Mouse (Mus musculus) retina, embryonic 14.5 days (tissue): ENCODE data around the gene Olfr749.
"Not testable (repeated sequence)": the region's sequence is repeated elsewhere in the genome, so short reads cannot be mapped to it uniquely, and the experiment has no call there.

Experiments
- DNase-seq: peaks from one replicate; pipeline ENCODE4 v3.0.0-alpha.2; 2015; ENCODE audit warnings: low spot score

The Olfr749 gene

DNA sequence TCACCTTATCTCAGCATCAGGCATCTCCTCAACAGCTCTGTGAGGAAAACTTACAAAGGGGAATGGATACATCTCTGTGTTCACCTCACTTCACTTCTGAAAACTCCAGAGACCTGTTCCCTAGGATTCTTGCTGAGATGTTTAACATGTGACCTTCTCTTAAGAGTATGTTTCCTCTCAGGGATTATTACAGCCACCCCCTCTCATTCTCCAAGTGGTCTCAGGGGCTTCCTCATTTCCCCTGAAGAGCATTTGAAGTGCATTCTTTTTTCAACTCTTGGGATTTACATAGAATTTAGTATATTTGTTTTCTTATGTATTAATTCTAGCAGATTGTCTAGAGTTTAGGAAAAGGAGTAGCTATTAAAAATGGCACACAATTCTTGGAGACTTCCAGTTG lies at the start of gene Olfr749:
Olfr749 (minus strand) TSS at position 101 of the 400 bp plus-strand sequence.
- DNase-seq: no peak

DNA sequence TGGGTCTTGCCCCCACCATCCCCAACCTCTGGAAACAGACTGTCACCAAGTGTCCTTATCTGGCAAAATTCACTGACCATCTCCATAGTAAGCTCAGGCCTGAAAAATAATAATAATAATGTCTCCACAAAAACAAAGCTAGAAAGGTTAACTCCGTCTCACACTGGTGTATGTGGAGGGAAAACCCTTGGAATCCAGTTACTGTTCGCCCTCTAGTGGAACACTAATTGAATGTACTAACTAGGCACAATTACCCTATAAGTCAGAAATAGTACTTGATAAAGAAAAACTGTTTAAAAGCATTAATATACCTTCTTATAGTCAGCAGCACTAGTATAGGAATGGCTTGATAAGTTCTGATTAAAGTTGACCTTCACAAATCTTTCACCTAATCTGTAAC lies 43.3 kb upstream of the Olfr749 start:
- DNase-seq: peak; percentile 60

DNA sequence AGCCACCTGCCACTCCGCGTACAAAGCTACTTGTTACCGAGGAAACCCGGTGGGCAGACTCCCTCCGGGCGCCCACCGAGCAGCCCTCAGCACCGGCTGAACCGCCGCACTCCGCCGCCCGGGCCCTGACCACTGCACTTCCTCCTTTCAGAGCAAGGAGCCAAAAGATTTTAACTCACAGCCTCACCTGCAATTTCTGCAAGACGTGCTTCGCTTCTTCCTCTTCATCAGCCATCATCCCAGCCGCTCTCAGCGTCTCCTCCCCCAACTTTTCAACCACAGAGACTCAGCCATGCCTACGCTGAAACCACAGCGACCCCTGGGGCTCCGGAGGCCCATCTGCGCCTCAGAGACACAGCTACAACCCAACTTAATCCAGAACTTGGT lies 40.4 kb upstream of the Olfr749 start, which contains the start of gene Ttc5:
Ttc5 (minus strand) TSS at position 269 of the 387 bp plus-strand sequence.
- DNase-seq: peak; percentile 94

DNA sequence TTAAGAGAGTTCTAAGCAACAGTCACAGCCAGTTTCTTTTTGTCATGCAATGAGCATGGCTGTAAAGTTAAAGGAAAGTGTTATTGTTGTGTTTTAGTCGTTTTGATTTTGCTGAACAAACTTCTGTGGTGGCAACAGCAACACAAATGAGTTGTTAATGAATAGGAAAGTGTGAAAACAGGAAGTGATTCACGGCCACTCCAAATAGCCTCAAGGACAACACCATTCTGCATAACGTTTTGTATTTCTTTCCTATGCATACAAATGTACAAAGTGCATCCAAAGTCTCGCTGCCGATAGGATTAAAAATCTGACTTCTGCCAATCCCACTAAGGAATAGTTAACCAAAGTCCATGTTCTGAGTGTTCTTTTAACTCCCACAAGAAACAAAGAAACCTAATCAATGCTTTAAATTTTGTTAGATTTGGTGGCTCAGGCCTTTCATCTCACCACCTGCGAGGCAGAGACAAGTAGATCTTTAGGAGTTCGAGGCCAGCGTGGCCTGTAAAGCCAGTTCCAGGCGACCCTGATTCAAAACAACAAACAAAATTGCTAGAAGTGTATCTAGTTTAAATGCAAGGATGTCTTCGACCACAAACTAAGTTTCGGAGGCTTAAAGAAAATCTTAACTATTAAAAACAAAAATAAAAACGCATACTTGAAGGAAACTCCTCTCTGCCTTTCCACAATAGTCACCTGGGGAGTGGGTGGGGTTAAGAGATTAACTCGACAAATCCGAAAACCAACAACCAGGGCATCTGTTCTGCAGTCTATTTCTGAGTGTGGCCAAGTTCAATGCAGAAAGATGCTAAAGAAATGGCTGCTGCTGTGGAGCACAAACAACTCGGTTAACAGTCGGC lies 39.7 kb upstream of the Olfr749 start:
- DNase-seq: peak; percentile 45

DNA sequence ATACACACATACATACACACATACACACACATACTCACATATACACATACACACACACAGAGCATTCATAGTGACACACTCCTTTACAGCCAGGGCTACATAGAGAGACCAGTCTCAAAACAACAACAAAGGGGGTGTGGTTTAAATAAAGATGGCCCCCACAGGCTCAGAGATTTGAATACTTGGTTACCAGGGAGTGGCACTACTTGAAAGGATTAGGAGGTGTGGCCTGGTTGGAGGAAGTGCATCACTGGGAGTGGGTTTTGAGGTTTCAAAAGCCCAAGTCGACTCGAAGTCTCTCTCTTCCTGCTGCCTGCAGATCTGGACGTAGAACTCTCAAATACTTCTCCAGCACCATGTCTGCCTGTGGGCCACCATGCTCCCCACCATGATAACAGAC lies 37.3 kb upstream of the Olfr749 start:
- no peak for DNase-seq

DNA sequence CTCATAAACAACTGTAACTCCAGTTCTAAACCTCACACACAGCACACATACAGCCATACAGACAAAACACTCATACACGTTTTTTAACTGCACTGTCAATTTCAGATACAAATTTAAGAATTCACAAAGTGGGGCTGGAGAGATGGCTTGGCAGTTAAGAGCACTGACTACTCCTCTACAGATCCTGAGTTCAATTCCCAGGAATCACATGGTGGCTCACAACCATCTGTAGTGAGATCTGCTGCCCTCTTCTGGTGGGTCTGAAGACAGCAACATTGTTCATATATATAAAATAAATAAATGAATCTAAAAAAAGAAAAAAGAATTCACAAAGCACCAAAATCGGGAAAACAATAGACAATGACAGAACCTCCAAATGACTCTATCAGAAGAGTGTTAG lies 26.4 kb upstream of the Olfr749 start:
- DNase-seq: peak; percentile 15

DNA sequence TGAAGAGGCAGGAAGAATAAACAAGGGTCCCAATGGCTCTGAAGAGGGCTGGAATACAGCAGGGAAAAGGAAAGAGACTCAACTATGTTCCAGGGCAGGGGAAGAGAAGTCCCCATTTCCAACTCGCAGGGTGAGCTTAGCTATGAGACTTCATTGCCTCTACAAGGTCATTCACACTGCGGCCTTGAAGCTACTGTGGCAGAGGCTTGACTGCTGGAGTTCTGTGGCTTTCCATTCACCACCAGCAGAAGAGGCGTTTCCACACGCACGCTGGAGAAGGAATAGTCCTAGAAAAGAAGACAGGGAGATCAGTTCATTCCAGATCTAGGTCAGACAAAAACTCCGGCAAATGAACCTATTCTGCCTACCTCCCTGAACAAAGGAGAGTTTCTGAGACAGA lies 20.8 kb upstream of the Olfr749 start:
- no peak for DNase-seq

DNA sequence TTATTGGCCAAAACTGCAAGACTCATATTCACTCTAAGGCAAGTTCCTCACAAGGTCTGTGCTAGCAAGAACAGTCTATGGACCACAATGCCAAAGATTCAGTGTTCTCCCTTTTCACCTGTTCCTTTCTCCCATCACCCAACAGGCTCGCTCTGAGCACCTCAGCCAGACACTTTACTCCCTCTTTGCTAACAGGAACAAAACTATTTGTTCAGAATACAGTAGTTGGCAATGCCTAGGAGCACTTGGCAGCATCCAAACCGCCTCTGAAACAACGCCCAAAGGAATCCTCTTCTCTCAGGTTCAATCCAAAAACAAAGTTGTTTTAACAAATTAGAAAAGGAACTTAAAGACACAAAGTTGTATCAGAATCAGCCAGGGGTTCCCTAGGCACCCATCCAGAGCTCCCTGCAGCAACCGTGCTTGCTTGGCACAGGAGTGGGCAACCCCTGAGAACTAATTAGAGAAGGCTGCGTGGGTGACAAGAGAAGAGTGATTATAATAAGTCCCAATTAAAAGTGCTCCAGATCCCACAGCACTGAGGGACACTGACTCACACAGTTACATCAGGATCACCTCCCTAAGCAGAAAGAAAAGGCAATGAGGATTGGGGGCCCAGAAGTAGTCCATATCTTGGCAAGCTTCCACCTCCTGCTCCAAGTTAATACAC lies 13.7 kb upstream of the Olfr749 start:
- DNase-seq: no peak

DNA sequence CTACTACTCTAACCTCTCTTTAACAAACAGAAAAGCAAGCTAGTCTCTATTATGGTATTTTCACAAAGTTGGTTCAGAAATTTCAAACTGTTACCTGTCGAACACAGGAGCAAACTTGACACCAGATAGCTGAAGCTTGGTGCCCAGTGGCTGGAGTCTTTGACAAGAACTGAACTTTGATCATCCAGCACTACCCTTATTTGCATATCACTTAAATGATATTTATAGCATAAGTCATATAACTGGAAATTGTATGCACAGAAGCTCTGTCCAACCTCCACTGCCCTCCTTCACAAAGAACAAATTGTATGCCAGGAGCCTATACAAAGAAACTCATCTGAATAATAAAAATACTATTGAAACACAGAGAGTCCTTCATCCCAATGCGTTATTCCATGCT lies 3.3 kb downstream of the Olfr749 start:
- no peak for DNase-seq

DNA sequence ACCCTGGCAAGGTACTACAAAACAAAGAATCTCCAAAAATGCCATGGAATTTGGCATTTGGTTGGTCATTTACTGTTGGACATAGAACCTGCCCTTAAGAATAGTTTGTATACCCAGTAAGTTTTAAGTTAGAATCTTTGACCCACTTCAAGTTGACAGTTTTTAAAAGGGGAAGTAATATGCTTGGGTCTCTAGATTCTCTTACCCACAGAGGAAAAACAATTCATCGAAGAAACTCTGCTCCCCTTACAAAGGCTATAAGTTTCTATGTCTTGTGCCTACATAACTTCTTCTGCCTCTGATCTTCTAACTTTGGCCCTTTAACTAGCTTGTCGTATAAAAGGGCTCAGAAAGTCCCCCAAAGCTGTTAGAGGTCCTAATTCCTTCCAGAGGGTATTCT lies 4.6 kb downstream of the Olfr749 start:
- no peak for DNase-seq

DNA sequence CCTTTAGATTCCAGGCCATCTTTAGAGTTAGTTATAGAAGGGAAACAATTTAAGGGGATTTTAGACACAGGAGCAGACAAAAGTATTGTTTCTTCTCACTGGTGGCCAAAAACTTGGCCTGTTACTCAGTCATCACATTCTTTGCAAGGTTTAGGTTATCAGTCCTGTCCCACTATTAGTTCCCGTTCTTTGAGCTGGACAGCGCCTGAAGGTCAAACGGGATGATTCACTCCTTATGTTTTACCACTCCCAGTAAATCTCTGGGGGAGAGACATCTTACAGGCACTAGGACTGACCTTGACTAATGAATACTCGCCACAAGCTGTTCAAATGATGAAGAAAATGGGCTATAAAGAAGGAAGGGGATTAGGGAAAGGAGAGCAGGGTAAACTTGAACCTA lies 22.5 kb downstream of the Olfr749 start:
- DNase-seq: not testable (repeated sequence)

DNA sequence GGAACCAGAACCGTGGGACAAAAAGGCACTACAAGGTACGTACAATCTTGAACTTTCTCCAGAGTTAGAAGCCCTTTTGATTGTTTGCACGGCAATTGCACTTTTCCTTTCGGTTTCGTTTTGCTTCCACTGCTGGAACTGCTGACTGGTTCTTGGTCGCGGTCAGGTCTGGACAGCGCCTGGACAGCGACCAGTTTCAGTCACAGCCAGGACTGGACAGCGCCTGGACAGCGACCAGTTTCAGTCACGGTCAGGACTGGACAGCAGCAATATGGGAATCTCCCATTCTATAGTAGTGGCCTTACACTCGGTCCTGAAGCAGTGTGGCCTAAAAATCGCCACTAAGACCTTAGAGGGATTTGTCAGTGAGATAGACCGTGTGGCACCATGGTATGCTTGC lies 25.0 kb downstream of the Olfr749 start:
- DNase-seq: not testable (repeated sequence)

DNA sequence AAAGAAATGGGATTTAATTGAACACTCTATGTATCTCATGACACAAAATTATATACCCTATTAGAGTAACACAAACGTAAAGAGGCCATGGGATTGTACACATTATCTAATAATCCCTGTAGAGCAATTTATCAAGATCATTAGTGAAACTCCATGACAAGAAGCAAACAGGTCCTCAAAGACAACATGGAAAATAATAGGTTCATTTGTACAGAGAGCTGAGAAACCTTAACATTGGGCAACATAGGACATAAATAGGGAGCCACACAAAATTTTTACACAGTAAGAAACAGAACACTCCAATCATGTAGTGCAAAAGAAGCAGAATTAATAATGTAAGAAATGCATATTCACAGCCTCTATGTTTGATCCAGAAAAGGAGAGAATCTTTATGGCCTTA lies 37.8 kb downstream of the Olfr749 start, which contains the start of gene Olfr748:
Olfr748 (plus strand) TSS at position 301 of the 400 bp plus-strand sequence.
- no peak for DNase-seq

DNA sequence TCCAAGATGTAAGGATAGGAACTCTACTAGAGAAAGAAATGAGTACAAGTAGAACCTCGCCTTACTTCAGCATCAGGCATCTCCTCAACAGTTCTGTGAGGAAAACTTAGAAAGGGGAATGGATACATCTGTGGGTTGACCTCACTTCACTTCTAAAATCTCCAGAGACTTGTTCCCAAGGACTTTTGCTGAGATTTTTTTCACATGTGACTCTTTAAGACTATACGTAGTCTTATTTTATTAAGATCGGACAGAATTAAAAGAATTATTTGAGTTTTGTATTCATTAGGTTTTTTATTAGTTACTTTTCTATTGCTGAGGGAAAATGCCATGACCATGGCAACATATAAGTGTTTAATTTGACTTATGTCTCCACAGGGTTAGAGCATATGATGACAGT lies 51.8 kb downstream of the Olfr749 start, which contains the start of gene Olfr747:
Olfr747 (minus strand) TSS at position 101 of the 400 bp plus-strand sequence.
- DNase-seq: no peak
